Mouse (Mus musculus): ENCODE data around the gene Gm19426.

DNA sequence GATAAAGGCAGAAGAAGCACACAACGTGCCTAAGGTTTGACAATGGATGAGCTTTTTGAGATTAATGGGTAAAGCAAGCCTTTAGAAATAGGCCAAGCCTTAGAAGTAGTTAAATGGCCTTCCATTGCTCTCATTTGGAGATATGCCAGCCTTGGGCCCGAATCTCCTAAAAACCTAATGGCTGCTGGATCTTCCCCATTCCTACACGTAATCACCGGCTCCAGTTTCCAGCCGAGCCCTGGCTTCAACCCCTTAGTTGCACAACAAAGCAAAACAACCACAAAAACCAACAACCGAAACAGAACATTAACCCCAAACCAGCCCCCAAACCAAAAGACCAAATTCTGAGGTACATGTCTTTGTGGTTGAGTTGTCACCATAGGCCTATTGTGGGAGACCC, 32.2 kb upstream of the Gm19426 start:
- TF ChIP-seq POLR2A (IDR thresholded peaks at IDR 0.05; ENCODE audit: low read depth, low read length) (no peak), CTCF (IDR thresholded peaks at IDR 0.05; ENCODE audit: extremely low read depth, insufficient read depth, insufficient read length, insufficient replicate concordance) (no peak)
